Mouse (Mus musculus) ES-Bruce4 (cell line): ENCODE results near the gene Shcbp1.

Source experiments
- CTCF ChIP-seq: IDR thresholded peaks from one replicate; pipeline ENCODE4 v1.8.1; 2011; ENCODE audit warnings: low read depth, low read length
- EP300 ChIP-seq: IDR thresholded peaks from 2 replicates; pipeline ENCODE4 v1.6.1; 2011; ENCODE audit warnings: low read depth, low read length; ENCODE audit not compliant: insufficient read depth

DNA sequence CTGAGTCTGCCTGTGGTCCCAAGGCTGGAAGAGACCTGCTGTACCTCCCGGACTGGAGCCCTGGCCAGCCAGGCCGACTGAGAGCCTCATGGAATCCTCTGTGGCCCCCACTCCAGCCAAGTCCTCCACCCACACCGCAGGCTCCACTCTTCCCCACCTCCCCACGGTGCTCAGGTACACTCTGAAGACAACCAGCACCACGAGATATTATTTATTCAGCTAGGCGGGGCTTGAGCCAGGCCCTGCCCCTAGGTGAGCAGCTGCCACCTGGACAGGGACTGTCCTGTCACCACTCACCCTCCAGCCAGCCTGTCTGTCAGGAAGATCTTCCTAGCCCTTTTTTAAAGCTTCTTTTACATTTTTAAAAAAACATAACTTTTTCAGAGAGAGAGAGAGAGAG is 1.1 kb downstream of the Shcbp1 start:
- no peak for TF ChIP-seq CTCF
- TF ChIP-seq EP300: no peak
